Mouse (Mus musculus): ENCODE results near the gene Imp4.

DNA sequence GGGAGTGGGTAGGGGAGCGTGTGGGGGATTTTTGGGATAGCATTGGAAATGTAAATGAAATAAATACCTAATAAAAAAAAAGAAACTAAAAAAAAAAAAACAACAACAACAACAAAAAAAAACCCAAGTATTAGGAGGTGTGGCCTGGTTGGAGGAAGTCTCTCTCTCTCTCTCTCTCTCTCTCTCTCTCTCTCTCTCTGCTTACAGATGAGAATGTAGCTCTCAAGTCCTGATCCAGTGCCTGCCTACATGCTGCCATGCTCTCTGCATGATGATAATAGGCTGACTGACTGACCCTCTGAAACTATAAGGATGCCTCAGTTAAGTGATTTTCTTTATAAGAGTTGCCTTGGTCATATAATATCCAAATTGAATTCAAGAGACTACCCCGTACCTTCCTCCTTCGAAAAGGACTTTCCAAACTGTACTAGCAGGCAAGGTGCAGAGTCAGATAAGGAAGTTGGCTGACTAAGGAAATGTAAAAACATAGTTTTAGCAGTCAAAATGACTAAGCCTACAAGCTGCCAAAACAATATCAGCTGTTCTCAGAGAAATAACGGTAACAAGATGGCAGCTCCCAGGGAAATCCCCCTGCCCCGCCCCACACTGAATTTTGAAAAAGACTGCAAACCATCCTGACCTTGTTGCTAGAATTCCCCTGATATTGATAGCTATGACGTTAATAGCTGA lies 50.3 kb downstream of the Imp4 start:
- TF ChIP-seq POLR2A (IDR thresholded peaks at IDR 0.05; ENCODE audit: borderline replicate concordance, extremely low read depth, low read depth, low read length) (no peak), CTCF (IDR thresholded peaks at IDR 0.05; ENCODE audit: insufficient read depth, low read length) (no peak)
